Mouse (Mus musculus) central nervous system, embryonic 14 days (tissue): Measurements from ENCODE around the gene Vmn1r143. TPM values are rescaled to one million over a fixed set of nuclear protein-coding genes. Genes with fewer than 3 reads are reported as not detected.

Experiments
- polyA plus RNA-seq: library from polyadenylated mRNA; depleted of rRNA; stranded (reverse); fragments of >200 nt; gene quantifications from 2 replicates; pipeline ENCODE4 v1.2.3, GENCODE M21; 2012; rRNA removed

The Vmn1r143 gene
- not detected in 2 replicates for polyA plus RNA-seq

DNA sequence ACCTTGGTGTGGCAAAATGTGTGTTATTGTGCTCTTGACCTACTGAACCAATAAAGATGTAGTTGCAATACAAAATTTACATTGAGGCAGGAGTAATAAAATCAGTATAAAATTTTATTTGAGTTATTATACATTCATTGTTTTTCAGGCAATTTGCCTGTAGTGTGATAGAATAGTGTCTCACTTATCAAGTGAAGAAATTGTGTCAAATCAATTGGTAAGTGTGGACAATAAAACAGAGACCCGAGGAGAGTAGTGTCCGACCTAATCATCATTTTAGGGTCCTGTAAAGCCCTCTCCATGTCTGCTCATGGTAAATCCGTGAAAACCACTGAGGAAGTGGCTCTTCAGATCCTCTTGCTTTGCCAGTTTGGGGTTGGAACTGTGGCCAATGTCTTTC lies at the start of gene Vmn1r143:
Gene Vmn1r143 (plus strand): TSS at position 301 of the 400 bp plus-strand sequence.

DNA sequence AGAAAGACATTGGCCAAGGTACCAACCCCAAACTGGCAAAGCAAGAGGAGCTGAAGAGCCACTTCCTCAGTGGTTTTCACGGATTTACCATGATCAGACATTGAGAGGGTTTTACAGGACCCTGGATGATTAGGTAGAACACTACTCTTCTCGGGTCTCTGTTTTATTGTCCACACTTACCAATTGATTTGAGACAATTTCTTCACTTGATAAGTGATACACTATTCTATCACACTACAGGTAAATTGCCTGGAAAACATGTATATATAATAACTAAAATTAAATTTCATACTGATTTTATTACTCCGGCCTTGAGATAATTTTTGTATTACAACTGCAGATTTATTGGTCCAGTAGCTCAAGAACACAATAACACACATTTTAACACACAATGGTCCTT lies 25.2 kb upstream of the Vmn1r143 start, which contains the start of gene Vmn1r142:
Gene Vmn1r142 (minus strand): TSS at position 101 of the 400 bp plus-strand sequence.

DNA sequence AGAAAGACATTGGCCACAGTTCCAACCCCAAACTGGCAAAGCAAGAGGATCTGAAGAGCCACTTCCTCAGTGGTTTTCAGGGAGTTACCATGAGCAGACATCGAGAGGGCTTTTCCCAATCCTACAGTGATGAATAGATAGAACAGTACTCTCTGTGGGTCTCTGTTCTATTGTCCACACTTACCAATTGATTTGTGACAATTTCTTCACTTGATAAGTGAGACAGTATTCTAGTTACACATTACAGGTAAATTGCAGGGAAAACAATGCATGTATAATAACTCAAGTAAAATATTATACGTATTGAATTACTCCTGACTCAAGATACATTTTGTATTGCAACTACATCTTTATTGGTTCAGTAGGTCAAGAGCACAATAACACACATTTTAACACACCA lies 12.0 kb downstream of the Vmn1r143 start, which contains the start of gene Gm8653:
Gene Gm8653 (minus strand): TSS at position 101 of the 400 bp plus-strand sequence.

DNA sequence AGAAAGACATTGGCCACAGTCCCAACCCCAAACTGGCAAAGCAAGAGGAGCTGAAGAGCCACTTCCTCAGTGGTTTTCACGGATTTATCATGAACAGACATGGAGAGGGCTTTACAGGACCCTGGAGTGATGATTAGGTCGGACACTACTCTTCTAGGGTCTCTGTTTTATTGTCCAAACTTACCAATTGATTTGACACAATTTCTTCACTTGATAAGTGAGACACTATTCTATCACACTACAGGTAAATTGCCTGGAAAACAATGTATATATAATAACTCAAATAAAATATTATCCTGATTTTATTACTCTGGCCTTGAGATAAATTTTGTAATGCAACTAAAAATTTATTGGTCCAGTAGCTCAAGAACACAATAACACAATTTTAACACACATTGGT lies 40.2 kb downstream of the Vmn1r143 start, which contains the start of gene Gm8453:
Gene Gm8453 (minus strand): TSS at position 101 of the 400 bp plus-strand sequence.

Other genes with a start within 250 kb of the Vmn1r143 start
- gene Vmn1r137, start 194.8 kb upstream of the Vmn1r143 start, polyA plus RNA-seq, result not detected in 2 replicates
- not detected in 2 replicates for gene Vmn1r138, start 160.5 kb upstream of the Vmn1r143 start, polyA plus RNA-seq
- not detected in 2 replicates for gene Gm6176, start 133.1 kb upstream of the Vmn1r143 start, polyA plus RNA-seq
- gene Vmn1r139, start 120.3 kb upstream of the Vmn1r143 start, polyA plus RNA-seq, result not detected in 2 replicates
- gene Gm16451, start 71.1 kb upstream of the Vmn1r143 start, polyA plus RNA-seq, result not detected in 2 replicates
- gene Gm10666, start 54.6 kb upstream of the Vmn1r143 start, polyA plus RNA-seq, result not detected in 2 replicates
- gene Vmn1r142, start 25.3 kb upstream of the Vmn1r143 start, polyA plus RNA-seq, result not detected in 2 replicates
- gene Gm8653, start 11.9 kb downstream of the Vmn1r143 start, polyA plus RNA-seq, result not detected in 2 replicates
- not detected in 2 replicates for gene Gm8453, start 40.1 kb downstream of the Vmn1r143 start, polyA plus RNA-seq
- not detected in 2 replicates for gene Gm4187, start 140.3 kb downstream of the Vmn1r143 start, polyA plus RNA-seq
- not detected in 2 replicates for gene Gm8660, start 181.7 kb downstream of the Vmn1r143 start, polyA plus RNA-seq
- not detected in 2 replicates for gene Vmn1r148, start 224.2 kb downstream of the Vmn1r143 start, polyA plus RNA-seq
- not detected in 2 replicates for gene Vmn1r149, start 248.9 kb downstream of the Vmn1r143 start, polyA plus RNA-seq